8 mouse cellular contexts compared by ENCODE assay signal in the genomic region with DNA sequence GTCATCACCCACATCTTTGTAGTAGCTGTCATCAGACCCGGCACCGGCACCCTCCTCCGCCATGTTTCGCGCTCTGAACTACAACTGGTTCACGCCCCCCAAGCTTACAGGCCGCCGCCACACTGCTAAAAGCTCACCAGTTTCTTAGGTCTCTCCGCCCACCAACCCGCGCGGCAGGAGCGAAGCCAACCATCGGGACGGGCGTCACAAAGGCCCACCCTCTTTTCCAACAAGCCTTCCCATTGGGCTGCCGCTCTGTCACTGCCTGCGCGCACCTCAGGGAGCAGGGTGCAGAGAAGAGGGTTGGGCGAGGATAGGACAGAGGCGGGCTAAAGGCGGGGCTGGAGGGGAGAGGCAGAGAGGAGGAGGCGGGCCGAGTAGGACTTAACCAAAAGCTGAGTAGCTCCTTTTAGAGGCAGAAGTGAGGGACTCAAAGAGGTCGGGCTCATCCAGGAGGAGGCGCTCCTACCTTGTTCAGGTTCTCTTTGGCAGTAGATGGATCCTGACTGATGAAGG. TPM values are rescaled to one million over a fixed set of nuclear protein-coding genes. Genes with fewer than 3 reads are reported as not detected.
DNase-seq lines count a peak whose midpoint lies in the region; ATAC-seq and TF ChIP-seq lines count a peak whose summit lies in the region.

A gene (minus strand): TSS at position 168 of the 516 bp plus-strand sequence.

- H3K36me3 ChIP-seq in megakaryocyte, embryonic 14.5 days (replicated peaks; ENCODE audit: low read length): peaks cover 15% of the 10 kb centered on the region

- TF ChIP-seq CTCF in cortical plate, adult 2 months (IDR thresholded peaks at IDR 0.05; ENCODE audit: extremely low read depth, insufficient read depth, low read length): peak; percentile 42

- peak within 1 kb of the TSS; percentile 54 for H3K4me3 ChIP-seq in cortical plate, adult 2 months (ENCODE audit: insufficient read depth, low read length)
- H3K4me3 ChIP-seq in megakaryocyte, embryonic 14.5 days (replicated peaks): peak within 1 kb of the TSS; percentile 95

- DNase-seq in gastrocnemius, adult 8-10 months (ENCODE audit: low spot score in 2 of 2): peak; percentile 86 to 89
- DNase-seq in hindlimb bud, embryonic 11.5 days (ENCODE audit: extremely low spot score, low read depth, low spot score): peak; percentile 50
- peak; percentile 74 to 92 for DNase-seq in left cerebral cortex, adult 8-10 months (ENCODE audit: low spot score in 2 of 2)
- peak; percentile 95 to 96 for DNase-seq in right cerebral cortex, postnatal 10 days (ENCODE audit: low spot score in 2 of 2)
- peak; percentile 70 for DNase-seq in urinary bladder, postnatal 25 days (ENCODE audit: low spot score)

- H3K4me1 ChIP-seq in cortical plate, adult 2 months (ENCODE audit: control insufficient read depth, insufficient read depth, low read length): no peaks in the 10 kb centered on the region
- H3K4me1 ChIP-seq in megakaryocyte, embryonic 14.5 days: peaks cover 17% of the 10 kb centered on the region

- ATAC-seq in activated CD4-positive, CD25-positive, alpha-beta regulatory T cell, adult 4 months: peak; percentile 98

- no peaks in the 10 kb centered on the region for H3K9me3 ChIP-seq in megakaryocyte, embryonic 14.5 days

- no peak for TF ChIP-seq POLR2A in cortical plate, adult 2 months (IDR thresholded peaks at IDR 0.05; ENCODE audit: extremely low read depth, insufficient read depth, low read length)

- peaks cover 5% of the 10 kb centered on the region for H3K27me3 ChIP-seq in megakaryocyte, embryonic 14.5 days (replicated peaks)

- H3K27ac ChIP-seq in cortical plate, adult 2 months (ENCODE audit: insufficient read depth, low read length): no peak within 1 kb of the TSS

RNA-seq across cellular contexts. Expression of the gene that starts here (rescaled TPM):
- polyA plus RNA-seq in activated CD4-positive, CD25-positive, alpha-beta regulatory T cell, adult 4 months (2017; shearing (Covaris generic)): 10 to 100 TPM; 33.0 to 34.5 TPM
- polyA plus RNA-seq in cortical plate, adult 2 months (2012; rRNA removed): 9.8 and 10.2 TPM in 2 replicates
- 10 to 100 TPM in 3 of 4 experiments, 1 to 10 TPM in 1; 9.3 to 13.2 (median 12.2) TPM for total RNA-seq in gastrocnemius, adult 8-10 months (2022)
- 10 to 100 TPM in 3 of 4 experiments, 1 to 10 TPM in 1; 7.9 to 13.2 (median 11.8) TPM for total RNA-seq in left cerebral cortex, adult 8-10 months (2022)
- polyA plus RNA-seq in megakaryocyte, embryonic 14.5 days (2012; ENCODE audit: insufficient read depth, low replicate concordance): 4.9 TPM in 1 of 2 replicates, not detected in the other
